Mouse (Mus musculus) heart, postnatal 0 days (tissue): ENCODE data around the gene Cdc45. TPM values are rescaled to one million over a fixed set of nuclear protein-coding genes. Genes with fewer than 3 reads are reported as not detected.
A peak's percentile ranks its signal among the peaks of the same experiment; 100 is the strongest.
"Not testable (repeated sequence)": the region's sequence is repeated elsewhere in the genome, so short reads cannot be mapped to it uniquely, and the experiment has no call there.

Experiments used
- ATAC-seq: fragments of 200-750 bp; cut with Nextera tagmentation; 2 replicates; pipeline ENCODE4 v1.8.0; 2017; ENCODE audit warnings: low read depth, moderate number of reproducible peaks, moderate library complexity; ENCODE audit not compliant: insufficient read depth
- DNase-seq: peaks from one replicate; pipeline ENCODE4 v3.0.0-alpha.2; 2016; ENCODE audit warnings: low spot score
- H3K27ac ChIP-seq: fragments of 300-500 bp; sonication (generic); 2 replicates; pipeline ENCODE4 v1.5.1; 2014; ENCODE audit warnings: low read depth, mild to moderate bottlenecking
- H3K27me3 ChIP-seq: fragments of 300-500 bp; sonication (generic); 2 replicates; pipeline ENCODE4 v1.6.1; 2014; ENCODE audit warnings: low read length, mixed read lengths; ENCODE audit not compliant: control insufficient read depth, insufficient read depth
- H3K36me3 ChIP-seq: fragments of 300-500 bp; sonication (generic); replicated peaks from 2 replicates; pipeline ENCODE4 v1.6.1; 2014; ENCODE audit warnings: low read length, mixed read lengths; ENCODE audit not compliant: control insufficient read depth, insufficient read depth
- H3K4me1 ChIP-seq: fragments of 300-500 bp; sonication (generic); 2 replicates; pipeline ENCODE4 v1.6.1; 2014; ENCODE audit warnings: antibody characterized with exemption; ENCODE audit not compliant: control insufficient read depth, insufficient read depth
- H3K4me2 ChIP-seq: fragments of 300-500 bp; sonication (generic); 2 replicates; pipeline ENCODE4 v1.6.1; 2014; ENCODE audit warnings: low read depth, mild to moderate bottlenecking, low read length, moderate library complexity
- H3K4me3 ChIP-seq: fragments of 300-500 bp; sonication (generic); 2 replicates; pipeline ENCODE4 v1.5.1; 2014; ENCODE audit warnings: low read depth, low read length
- H3K9ac ChIP-seq: fragments of 300-500 bp; sonication (generic); replicated peaks from 2 replicates; pipeline ENCODE4 v1.6.1; 2014; ENCODE audit warnings: low read depth, low read length, mixed read lengths
- H3K9me3 ChIP-seq: fragments of 300-500 bp; sonication (generic); replicated peaks from 2 replicates; pipeline ENCODE4 v1.6.1; 2016; ENCODE audit warnings: low read length; ENCODE audit not compliant: control insufficient read depth
- CTCF ChIP-seq: IDR thresholded peaks from 2 replicates; pipeline ENCODE4 v1.5.1; 2016; ENCODE audit warnings: antibody characterized with exemption, control low read depth, low read depth
- EP300 ChIP-seq: IDR thresholded peaks from 2 replicates; pipeline ENCODE4 v1.6.1; 2016; ENCODE audit warnings: antibody characterized with exemption, low read depth
- WGBS: fragments of 180-500 bp; shearing (Covaris S2); extraction: QIAGEN DNeasy Blood & Tissue Kit; methylation state at CpG from one replicate; pipeline ENCODE4 v1.1.7; 2014; 5-methylcytosine and 5-hydroxymethylcytosine counted together
- polyA plus RNA-seq: library from polyadenylated mRNA; unstranded; fragments of >200 nt; fragmentation: Nextera tagmentation; extraction: Ambion mirVana; gene quantifications from 2 replicates; pipeline ENCODE4 v1.2.1, GENCODE M21; 2015
- total RNA-seq: library from RNA; depleted of rRNA; stranded (reverse); fragments of >200 nt; gene quantifications from 2 replicates; pipeline ENCODE4 v1.2.3, GENCODE M21; 2014; ENCODE audit warnings: low replicate concordance; rRNA removed

Cdc45 gene
- 16.3 and 25.7 TPM in 2 replicates for total RNA-seq
- polyA plus RNA-seq, result 10.3 and 12.1 TPM in 2 replicates

GRCm38 (mm10) chr16:18811468-18812384 is at the start of gene Cdc45, which contains the start of gene Ufd1:
Gene Cdc45 (minus strand): TSS chr16:18811987.
Gene Ufd1 (plus strand): TSS chr16:18811779.
- H3K9ac ChIP-seq, result peak within 1 kb of the TSS; percentile 81
- H3K9me3 ChIP-seq, result no peaks in the 10 kb centered on the region
- 0 out of 2 replicates have a peak, but pooled peaks have one; percentile 70 for TF ChIP-seq EP300
- no peak for TF ChIP-seq CTCF
- DNase-seq (peak; percentile 98), ATAC-seq (peak; percentile 91)
- WGBS, result under 1% methylated on average over 42 of the region's 42 CpGs
- H3K36me3 ChIP-seq, result peaks cover 49% of the 10 kb centered on the region
- no peaks in the 10 kb centered on the region for H3K27me3 ChIP-seq
- peaks cover 14% of the 10 kb centered on the region for H3K4me1 ChIP-seq
- peak within 1 kb of the TSS; percentile 92 for H3K4me2 ChIP-seq
- peak within 1 kb of the TSS; percentile 71 for H3K4me3 ChIP-seq
- peak within 1 kb of the TSS; percentile 83 for H3K27ac ChIP-seq

DNA sequence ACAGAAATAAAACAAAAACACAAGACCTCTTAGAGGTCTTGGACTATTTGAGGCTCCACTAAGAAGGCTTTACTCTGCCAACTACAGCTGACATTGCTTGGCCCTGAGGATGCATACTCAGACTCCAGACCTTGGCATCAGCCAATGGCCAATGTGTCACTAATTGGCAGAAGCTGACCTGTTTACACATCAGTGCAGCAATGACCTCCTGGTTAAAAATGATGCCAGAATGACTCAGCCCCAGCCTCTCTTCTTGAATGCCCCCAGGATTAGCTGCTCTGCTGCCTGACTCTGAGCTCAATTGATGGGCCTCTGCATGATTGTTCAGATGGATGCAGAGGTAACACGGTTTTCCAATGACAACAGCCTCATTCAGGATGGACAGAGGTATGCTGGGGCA is 48.4 kb upstream of the Cdc45 start:
- Histone ChIP-seq H3K4me2 (no peak overlapping the region), H3K4me3 (no peak overlapping the region), H3K9ac (no peak overlapping the region), H3K36me3 (no peaks in the 10 kb centered on the region), H3K4me1 (no peaks in the 10 kb centered on the region), H3K27me3 (no peaks in the 10 kb centered on the region), H3K27ac (no peak overlapping the region), H3K9me3 (0 out of 2 replicates have a peak, but pooled peaks cover 3% of the 10 kb centered on the region)
- DNase-seq (no peak), ATAC-seq (no peak; the same call in 1 of the 2 replicates)
- TF ChIP-seq EP300 (no peak), CTCF (no peak)
- 52% methylated on average over 1 of the region's 1 CpGs for WGBS

DNA sequence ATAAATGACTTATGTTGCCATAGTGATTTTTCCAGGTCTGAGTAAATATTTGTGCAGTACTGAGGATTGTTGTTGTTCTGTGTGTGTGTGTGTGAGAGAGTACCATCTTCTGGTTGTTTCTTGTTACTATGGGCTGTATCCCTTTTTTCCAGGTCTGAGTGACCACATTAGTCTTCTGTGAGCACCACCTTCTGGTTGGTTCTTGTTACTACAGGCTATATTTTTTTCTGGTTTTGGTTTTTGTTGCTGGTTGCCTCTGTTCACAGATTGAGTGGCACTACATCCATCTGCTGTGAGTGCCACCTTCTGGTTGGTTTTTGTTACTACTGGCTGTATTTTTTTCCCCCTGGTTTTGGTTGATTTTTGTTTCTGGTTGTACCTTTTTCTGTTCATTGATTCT is 46.8 kb upstream of the Cdc45 start:
- H3K27me3 ChIP-seq, result no peaks in the 10 kb centered on the region
- no peaks in the 10 kb centered on the region for H3K4me1 ChIP-seq
- DNase-seq (peak; percentile 50), ATAC-seq (peak; percentile 41; the same call in 1 of the 2 replicates)
- no peak overlapping the region for H3K9ac ChIP-seq
- no peak overlapping the region for H3K27ac ChIP-seq
- H3K4me3 ChIP-seq, result no peak overlapping the region
- H3K9me3 ChIP-seq, result 0 out of 2 replicates have a peak, but pooled peaks cover 3% of the 10 kb centered on the region
- H3K36me3 ChIP-seq, result no peaks in the 10 kb centered on the region
- TF ChIP-seq EP300 (no peak), CTCF (peak; percentile 42)
- no peak overlapping the region for H3K4me2 ChIP-seq

DNA sequence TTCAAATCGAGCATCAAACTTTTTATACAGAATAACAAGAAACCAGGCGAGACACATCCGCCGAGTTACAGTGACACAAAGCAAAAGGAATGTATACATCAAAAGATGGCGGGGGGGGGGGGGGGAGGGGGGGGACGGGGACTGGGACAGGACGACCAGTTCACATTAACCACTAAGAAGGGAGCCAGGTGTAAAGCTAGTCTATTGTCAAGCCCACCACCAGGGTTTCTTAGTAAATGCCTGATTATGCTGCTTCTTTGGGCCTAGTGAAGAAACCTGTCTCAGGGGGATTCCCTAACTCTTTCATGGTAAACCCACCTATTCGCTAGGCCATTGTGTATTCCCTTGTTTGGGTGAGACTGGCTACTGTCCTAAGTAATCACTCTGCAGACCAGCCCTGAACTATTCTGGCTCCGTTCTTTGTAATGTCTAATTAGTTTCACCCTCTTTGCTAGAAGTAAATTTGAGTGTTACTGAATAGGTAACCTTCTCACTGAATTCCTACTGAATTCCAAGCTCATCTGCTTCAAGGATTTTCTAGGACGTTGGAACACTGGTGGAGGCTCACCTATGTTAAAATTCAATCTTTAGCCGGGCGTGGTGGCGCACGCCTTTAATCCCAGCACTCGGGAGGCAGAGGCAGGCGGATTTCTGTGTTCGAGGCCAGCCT is 37.9 kb upstream of the Cdc45 start:
- H3K9me3 ChIP-seq, H3K4me2 ChIP-seq, H3K36me3 ChIP-seq, H3K27ac ChIP-seq, ATAC-seq, H3K4me3 ChIP-seq, H3K4me1 ChIP-seq, H3K27me3 ChIP-seq, DNase-seq, H3K9ac ChIP-seq: not testable (repeated sequence)
- WGBS, result 88% methylated on average over 16 of the region's 17 CpGs

GRCm38 (mm10) chr16:18846301-18846820 is 34.6 kb upstream of the Cdc45 start:
- H3K9me3 ChIP-seq, result no peaks in the 10 kb centered on the region
- TF ChIP-seq EP300 (no peak), CTCF (no peak)

More at GRCm38 (mm10) chr16:18846301-18846820, 34.6 kb upstream of the Cdc45 start:
- Histone ChIP-seq H3K27me3 (no peaks in the 10 kb centered on the region), H3K9ac (no peak overlapping the region), H3K4me3 (no peak overlapping the region), H3K4me2 (no peak overlapping the region), H3K4me1 (no peaks in the 10 kb centered on the region), H3K27ac (no peak overlapping the region), H3K36me3 (no peaks in the 10 kb centered on the region)
- 85% methylated on average over 15 of the region's 15 CpGs for WGBS
- DNase-seq (no peak), ATAC-seq (no peak)
